In the genomic region with DNA sequence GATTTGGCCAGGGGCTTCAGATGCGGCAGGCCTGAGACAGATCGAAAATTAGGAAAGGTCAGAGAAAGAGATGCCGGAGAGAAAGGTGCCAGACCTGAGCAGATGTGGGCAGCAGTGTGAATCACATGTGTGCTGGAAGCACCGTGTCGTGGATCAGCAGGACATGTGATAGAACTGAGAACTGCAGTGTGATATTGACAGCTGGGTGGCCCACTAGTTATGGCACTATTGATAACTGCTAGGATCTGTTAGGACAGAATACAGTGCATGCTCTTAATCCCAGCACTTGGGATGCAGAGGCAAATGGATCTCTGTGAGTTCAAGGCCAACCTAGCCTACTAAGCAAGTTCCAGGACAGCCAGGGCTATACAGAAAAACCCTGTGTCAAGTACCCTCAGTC, we compare ENCODE assay signal across 1 mouse cellular context.
TF ChIP-seq lines count a peak whose summit lies in the region.

No protein-coding gene starts in this region.

TF ChIP-seq in MEL, 35 proteins besides CTCF, POLR2A, EP300 and RAD21 (continued from another document):
- TF ChIP-seq USF1 (IDR thresholded peaks at IDR 0.05; ENCODE audit: low read depth, low read length) = no peak
- TF ChIP-seq MAFK (IDR thresholded peaks at IDR 0.05; ENCODE audit: borderline replicate concordance, low read depth, low read length) = no peak
